ENCODE assay signal across 4 mouse cellular contexts in the genomic region with DNA sequence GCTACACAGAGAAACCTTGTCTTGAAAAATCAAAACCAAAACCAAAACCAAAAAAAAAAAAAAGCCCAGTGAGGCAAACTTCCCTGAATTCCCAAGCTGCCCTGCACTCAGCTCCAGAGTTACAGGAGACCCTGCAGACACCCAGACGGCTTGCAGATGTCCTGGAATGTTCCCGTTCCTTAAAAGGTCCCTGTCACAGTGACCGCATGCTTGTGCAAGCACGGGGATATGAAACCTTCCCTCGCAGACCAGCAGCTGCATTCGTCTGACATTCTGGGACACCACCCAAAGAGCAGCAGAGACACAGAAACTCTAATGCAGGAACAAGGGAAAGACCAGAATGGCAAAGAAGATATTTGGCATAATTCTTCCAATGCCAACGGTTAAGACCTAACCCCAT.
"Had no signal": no experiment of that assay in that cellular context is flagged by ENCODE, and none has a peak within 500 bp of the region (broad histone marks: within the 10 kb centered on the region; RNA-seq: fewer than 3 reads in every experiment).

No protein-coding gene starts in this region.

- DNase-seq: kidney, adult 2 months; layer of hippocampus, adult 9-11 months; layer of hippocampus, postnatal 36 days; liver, embryonic 13.5 days had no signal
